Mouse (Mus musculus): ENCODE data around the gene B4galnt3. TPM values are rescaled to one million over a fixed set of nuclear protein-coding genes. Genes with fewer than 3 reads are reported as not detected.
A peak's percentile ranks its signal among the peaks of the same experiment; 100 is the strongest.

B4galnt3 gene
- polyA plus RNA-seq, 1 experiment from 2014 or later, result 1.3 TPM

DNA sequence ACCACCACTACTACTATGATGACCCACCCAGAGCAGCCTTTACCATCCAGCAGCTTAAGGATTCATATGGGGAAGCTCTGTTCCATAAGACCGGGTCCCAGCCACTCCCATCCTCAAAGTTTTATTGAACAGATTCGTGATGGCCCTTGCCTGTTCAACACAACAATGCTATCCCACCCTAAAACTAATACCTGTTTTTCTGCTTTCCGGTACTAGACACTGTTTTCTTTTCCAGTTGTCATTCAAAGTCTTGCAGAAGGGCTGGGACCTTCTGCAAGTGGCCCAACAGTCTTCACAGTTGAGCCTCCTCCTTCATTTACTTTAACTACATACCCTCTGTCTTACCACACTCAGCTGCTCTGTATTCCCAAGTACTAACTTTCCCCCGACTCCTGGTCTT, 4.9 kb downstream of the B4galnt3 start:
- DNase-seq (ENCODE audit: low spot score) (no peak), ATAC-seq (ENCODE audit: low read depth) (no peak)
- Histone ChIP-seq H3K36me3 (ENCODE audit: control insufficient read depth, insufficient read depth, low read length) (no peaks in the 10 kb centered on the region), H3K9ac (ENCODE audit: low read depth, low read length) (no peak overlapping the region), H3K27ac (replicated peaks; ENCODE audit: low read depth, low read length) (no peak overlapping the region), H3K27me3 (replicated peaks; ENCODE audit: control insufficient read depth, insufficient read depth, low read length) (peaks cover 9% of the 10 kb centered on the region; the same call in 1 of the 2 replicates), H3K4me3 (ENCODE audit: low read depth, low read length) (no peak overlapping the region), H3K4me1 (ENCODE audit: control insufficient read depth, insufficient read depth, low read length) (no peaks in the 10 kb centered on the region), H3K4me2 (ENCODE audit: low read depth, low read length) (no peak overlapping the region), H3K9me3 (ENCODE audit: control insufficient read depth, low read length) (no peaks in the 10 kb centered on the region)
- 82% methylated on average over 4 of the region's 4 CpGs for WGBS

DNA sequence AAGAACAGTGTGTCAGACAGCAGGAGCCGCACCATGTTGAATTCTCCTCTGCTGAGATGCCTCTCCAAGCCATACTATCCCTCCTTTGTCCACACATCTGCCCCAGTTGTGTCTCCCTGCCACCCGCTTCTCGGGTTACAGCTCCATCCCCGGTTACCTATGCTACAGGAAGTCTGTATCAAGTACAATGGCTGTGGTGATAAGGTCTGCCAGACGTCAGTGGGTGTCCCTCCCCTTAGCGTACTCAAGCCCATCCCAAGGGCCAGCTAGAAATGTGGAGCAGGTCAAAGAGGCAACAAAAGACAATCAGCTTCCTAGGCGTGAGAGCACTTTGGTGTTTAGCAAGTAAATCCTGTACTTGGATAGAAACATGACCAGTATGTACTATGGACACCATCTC, 5.8 kb downstream of the B4galnt3 start:
- H3K27ac ChIP-seq (replicated peaks; ENCODE audit: low read depth, low read length), result no peak overlapping the region

DNA sequence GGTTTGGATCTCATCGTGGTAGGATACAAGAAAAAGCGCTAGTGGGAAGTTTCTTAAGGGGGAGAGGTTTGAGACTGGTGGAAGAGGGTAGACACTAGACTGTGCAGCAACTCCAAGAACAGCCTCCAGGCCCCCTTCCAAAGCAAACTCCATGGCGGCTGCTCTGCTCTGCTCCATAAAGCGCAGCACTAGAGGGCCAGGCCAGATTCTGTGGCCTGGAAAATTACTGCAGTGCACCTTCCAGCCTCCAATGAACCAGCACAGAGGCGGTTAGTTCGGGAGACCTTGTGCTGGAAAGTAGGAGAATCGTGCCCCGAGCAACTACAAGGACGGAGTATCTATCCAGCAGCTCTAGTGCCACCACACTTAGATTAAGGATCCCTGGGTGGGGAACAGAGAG, 7.1 kb downstream of the B4galnt3 start:
- no peak for ATAC-seq (ENCODE audit: low read depth)
- H3K9me3 ChIP-seq (ENCODE audit: control insufficient read depth, low read length), result no peaks in the 10 kb centered on the region
- H3K36me3 ChIP-seq (ENCODE audit: control insufficient read depth, insufficient read depth, low read length), result no peaks in the 10 kb centered on the region
- no peaks in the 10 kb centered on the region for H3K27me3 ChIP-seq (replicated peaks; ENCODE audit: control insufficient read depth, insufficient read depth, low read length)
- no peak overlapping the region for H3K4me2 ChIP-seq (ENCODE audit: low read depth, low read length)
- H3K4me1 ChIP-seq (ENCODE audit: control insufficient read depth, insufficient read depth, low read length), result no peaks in the 10 kb centered on the region
- 80% methylated on average over 9 of the region's 9 CpGs for WGBS
- no peak for DNase-seq (ENCODE audit: low spot score)
- no peak overlapping the region for H3K4me3 ChIP-seq (ENCODE audit: low read depth, low read length)
- H3K9ac ChIP-seq (ENCODE audit: low read depth, low read length), result no peak overlapping the region
- no peak overlapping the region for H3K27ac ChIP-seq (replicated peaks; ENCODE audit: low read depth, low read length)

More for the DNA sequence above, 5.8 kb downstream of the B4galnt3 start:
- no peak for DNase-seq (ENCODE audit: low spot score)
- no peaks in the 10 kb centered on the region for H3K9me3 ChIP-seq (ENCODE audit: control insufficient read depth, low read length)
- no peak for ATAC-seq (ENCODE audit: low read depth)
- no peak overlapping the region for H3K4me2 ChIP-seq (ENCODE audit: low read depth, low read length)
- no peak overlapping the region for H3K9ac ChIP-seq (ENCODE audit: low read depth, low read length)
- no peaks in the 10 kb centered on the region for H3K4me1 ChIP-seq (ENCODE audit: control insufficient read depth, insufficient read depth, low read length)
- no peaks in the 10 kb centered on the region for H3K36me3 ChIP-seq (ENCODE audit: control insufficient read depth, insufficient read depth, low read length)
- H3K27me3 ChIP-seq (replicated peaks; ENCODE audit: control insufficient read depth, insufficient read depth, low read length), result peaks cover 9% of the 10 kb centered on the region; the same call in 1 of the 2 replicates
- 24% methylated on average over 7 of the region's 7 CpGs for WGBS
- no peak overlapping the region for H3K4me3 ChIP-seq (ENCODE audit: low read depth, low read length)

DNA sequence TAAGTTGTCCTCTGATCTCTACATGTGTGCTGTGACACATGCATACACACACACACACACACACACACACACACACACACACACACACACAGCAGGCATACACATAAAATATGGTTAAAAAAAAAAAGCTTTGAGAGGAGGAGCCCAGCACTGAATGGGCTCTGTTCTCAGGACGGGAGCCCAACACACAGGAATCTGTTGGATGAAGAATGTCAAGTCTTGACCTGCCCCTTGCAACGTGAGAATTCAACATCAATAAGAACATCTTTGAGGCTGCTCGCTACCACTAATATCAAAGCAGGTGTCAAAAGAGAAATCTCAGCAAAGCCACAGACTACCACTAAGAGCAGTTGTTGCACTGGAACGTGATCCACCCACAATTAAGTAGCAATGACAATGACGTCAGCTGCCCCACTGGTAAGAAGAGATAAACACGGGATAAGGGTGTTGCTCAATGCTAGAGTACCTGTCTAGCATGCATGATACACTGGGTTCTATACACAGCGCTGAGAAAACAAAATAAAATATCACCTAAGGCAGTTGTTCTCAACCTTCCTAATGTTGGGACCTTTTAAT, 17.4 kb downstream of the B4galnt3 start:
- no peaks in the 10 kb centered on the region for H3K36me3 ChIP-seq (ENCODE audit: control insufficient read depth, insufficient read depth, low read length)
- H3K9me3 ChIP-seq (ENCODE audit: control insufficient read depth, low read length), result no peaks in the 10 kb centered on the region
- H3K27ac ChIP-seq (replicated peaks; ENCODE audit: low read depth, low read length), result no peak overlapping the region
- no peak overlapping the region for H3K4me3 ChIP-seq (ENCODE audit: low read depth, low read length)
- ATAC-seq (ENCODE audit: low read depth) (peak; percentile 70), DNase-seq (ENCODE audit: low spot score) (peak; percentile 68)
- H3K27me3 ChIP-seq (replicated peaks; ENCODE audit: control insufficient read depth, insufficient read depth, low read length), result no peaks in the 10 kb centered on the region
- WGBS, result 64% methylated on average over 7 of the region's 7 CpGs
- no peaks in the 10 kb centered on the region for H3K4me1 ChIP-seq (ENCODE audit: control insufficient read depth, insufficient read depth, low read length)
- no peak overlapping the region for H3K9ac ChIP-seq (ENCODE audit: low read depth, low read length)
- H3K4me2 ChIP-seq (ENCODE audit: low read depth, low read length), result no peak overlapping the region

DNA sequence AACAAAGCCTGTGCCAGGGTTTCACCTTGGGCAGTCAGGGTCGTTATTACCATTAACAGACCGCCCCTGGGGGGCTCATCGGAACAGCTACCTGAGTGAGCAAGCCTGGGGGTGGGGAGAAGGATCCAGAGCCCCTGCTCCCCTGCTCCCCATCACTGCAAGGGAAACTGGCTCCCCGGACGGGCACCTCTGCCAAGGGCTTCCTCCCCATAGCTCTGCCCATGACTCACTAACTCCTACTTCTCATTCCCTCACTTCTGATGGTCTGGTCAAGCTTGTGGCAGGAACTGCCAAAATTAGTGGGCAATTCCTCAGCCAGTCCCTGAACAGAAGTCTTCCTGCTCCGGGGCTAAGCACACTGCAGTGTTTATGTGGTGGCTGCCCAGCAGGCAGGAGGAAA, 19.1 kb downstream of the B4galnt3 start:
- Histone ChIP-seq H3K4me1 (ENCODE audit: control insufficient read depth, insufficient read depth, low read length) (no peaks in the 10 kb centered on the region), H3K27me3 (replicated peaks; ENCODE audit: control insufficient read depth, insufficient read depth, low read length) (no peaks in the 10 kb centered on the region), H3K27ac (replicated peaks; ENCODE audit: low read depth, low read length) (no peak overlapping the region; the same call in 1 of the 2 replicates), H3K9ac (ENCODE audit: low read depth, low read length) (no peak overlapping the region), H3K4me2 (ENCODE audit: low read depth, low read length) (peak overlapping the region; percentile 11; the same call in 1 of the 2 replicates), H3K4me3 (ENCODE audit: low read depth, low read length) (no peak overlapping the region), H3K36me3 (ENCODE audit: control insufficient read depth, insufficient read depth, low read length) (no peaks in the 10 kb centered on the region), H3K9me3 (ENCODE audit: control insufficient read depth, low read length) (no peaks in the 10 kb centered on the region)
- 56% methylated on average over 6 of the region's 6 CpGs for WGBS
- ATAC-seq (ENCODE audit: low read depth) (peak; percentile 28; the same call in 1 of the 2 replicates), DNase-seq (ENCODE audit: low spot score) (no peak)

DNA sequence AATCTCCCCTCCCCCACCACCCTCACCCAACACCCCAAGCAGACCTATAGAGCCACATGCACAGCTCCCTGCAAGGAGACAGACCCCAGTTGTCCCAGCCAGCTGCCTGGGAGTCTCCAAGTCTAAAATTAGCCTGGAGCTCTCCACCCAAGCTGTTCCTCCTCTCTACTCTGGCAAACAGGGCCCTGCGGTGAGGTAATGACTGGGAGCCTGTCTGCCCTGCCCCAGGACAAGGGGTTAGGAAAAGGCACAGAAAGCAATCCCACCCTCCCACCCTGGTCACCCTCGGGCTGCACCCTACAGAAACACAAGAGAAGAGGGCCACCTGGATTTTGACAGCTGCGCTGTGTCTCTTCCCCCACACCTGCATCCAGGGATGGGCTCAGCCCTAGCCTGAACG, 19.5 kb downstream of the B4galnt3 start:
- H3K4me2 ChIP-seq (ENCODE audit: low read depth, low read length), result peak overlapping the region; percentile 11; the same call in 1 of the 2 replicates
- no peaks in the 10 kb centered on the region for H3K9me3 ChIP-seq (ENCODE audit: control insufficient read depth, low read length)
- H3K27me3 ChIP-seq (replicated peaks; ENCODE audit: control insufficient read depth, insufficient read depth, low read length), result no peaks in the 10 kb centered on the region
- H3K4me3 ChIP-seq (ENCODE audit: low read depth, low read length), result no peak overlapping the region
- no peak overlapping the region for H3K9ac ChIP-seq (ENCODE audit: low read depth, low read length)
- peak; percentile 65 for ATAC-seq (ENCODE audit: low read depth)
- WGBS, result 37% methylated on average over 3 of the region's 4 CpGs
- H3K27ac ChIP-seq (replicated peaks; ENCODE audit: low read depth, low read length), result no peak overlapping the region; the same call in 1 of the 2 replicates
- H3K4me1 ChIP-seq (ENCODE audit: control insufficient read depth, insufficient read depth, low read length), result no peaks in the 10 kb centered on the region
- no peaks in the 10 kb centered on the region for H3K36me3 ChIP-seq (ENCODE audit: control insufficient read depth, insufficient read depth, low read length)
- peak; percentile 61 for DNase-seq (ENCODE audit: low spot score)

DNA sequence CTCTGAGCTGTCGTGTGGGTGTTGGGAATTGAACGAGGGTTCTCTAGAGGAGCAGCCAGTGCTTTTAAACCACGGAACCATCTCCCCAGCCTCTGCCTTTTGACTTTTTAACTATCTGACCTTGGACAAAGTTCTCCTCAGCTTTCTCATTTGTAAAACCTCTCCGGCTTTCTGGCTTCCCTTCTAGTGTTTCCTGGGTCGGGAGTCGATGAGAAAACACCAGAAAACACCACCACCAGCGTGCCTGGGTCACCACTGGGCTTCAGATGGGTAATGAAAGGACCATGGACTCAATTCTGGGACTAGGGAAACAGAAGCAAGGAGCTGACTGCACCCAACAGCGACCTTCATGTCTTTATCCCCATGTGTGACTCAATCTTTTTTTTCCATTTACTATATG, 20.2 kb downstream of the B4galnt3 start:
- DNase-seq (ENCODE audit: low spot score), result no peak
- no peak for ATAC-seq (ENCODE audit: low read depth)
- Histone ChIP-seq H3K27ac (replicated peaks; ENCODE audit: low read depth, low read length) (no peak overlapping the region), H3K9ac (ENCODE audit: low read depth, low read length) (no peak overlapping the region), H3K4me1 (ENCODE audit: control insufficient read depth, insufficient read depth, low read length) (no peaks in the 10 kb centered on the region), H3K4me2 (ENCODE audit: low read depth, low read length) (no peak overlapping the region), H3K4me3 (ENCODE audit: low read depth, low read length) (no peak overlapping the region), H3K36me3 (ENCODE audit: control insufficient read depth, insufficient read depth, low read length) (no peaks in the 10 kb centered on the region), H3K27me3 (replicated peaks; ENCODE audit: control insufficient read depth, insufficient read depth, low read length) (no peaks in the 10 kb centered on the region), H3K9me3 (ENCODE audit: control insufficient read depth, low read length) (no peaks in the 10 kb centered on the region)
- WGBS, result 76% methylated on average over 8 of the region's 8 CpGs

DNA sequence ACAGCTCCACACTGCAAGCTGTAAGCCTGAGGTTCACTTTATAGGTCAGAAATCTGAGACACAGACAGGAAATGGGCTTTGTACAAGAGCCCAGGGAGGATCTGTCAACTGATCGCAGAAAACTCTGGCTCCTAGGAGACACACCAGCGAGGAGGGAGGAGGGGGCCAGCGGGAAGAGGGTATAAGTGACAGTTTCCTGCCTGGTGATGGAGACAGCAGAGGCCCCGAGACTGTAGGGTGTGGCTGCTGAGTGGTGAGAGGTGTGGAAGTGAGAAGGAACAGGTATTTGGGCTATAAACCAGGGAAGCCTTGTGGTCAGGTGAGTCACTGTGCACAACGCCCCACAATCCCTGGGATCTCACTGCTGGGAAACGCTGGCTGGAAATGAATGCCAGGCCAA, 30.2 kb downstream of the B4galnt3 start:
- H3K4me2 ChIP-seq (ENCODE audit: low read depth, low read length), result no peak overlapping the region
- DNase-seq (ENCODE audit: low spot score), result no peak
- 25% methylated on average over 6 of the region's 6 CpGs for WGBS
- H3K4me3 ChIP-seq (ENCODE audit: low read depth, low read length), result no peak overlapping the region
- H3K27me3 ChIP-seq (replicated peaks; ENCODE audit: control insufficient read depth, insufficient read depth, low read length), result no peaks in the 10 kb centered on the region
- H3K9me3 ChIP-seq (ENCODE audit: control insufficient read depth, low read length), result no peaks in the 10 kb centered on the region
- no peaks in the 10 kb centered on the region for H3K36me3 ChIP-seq (ENCODE audit: control insufficient read depth, insufficient read depth, low read length)
- no peak overlapping the region for H3K27ac ChIP-seq (replicated peaks; ENCODE audit: low read depth, low read length)
- no peak for ATAC-seq (ENCODE audit: low read depth)
- H3K4me1 ChIP-seq (ENCODE audit: control insufficient read depth, insufficient read depth, low read length), result 0 out of 2 replicates have a peak, but pooled peaks cover 3% of the 10 kb centered on the region
- H3K9ac ChIP-seq (ENCODE audit: low read depth, low read length), result no peak overlapping the region

DNA sequence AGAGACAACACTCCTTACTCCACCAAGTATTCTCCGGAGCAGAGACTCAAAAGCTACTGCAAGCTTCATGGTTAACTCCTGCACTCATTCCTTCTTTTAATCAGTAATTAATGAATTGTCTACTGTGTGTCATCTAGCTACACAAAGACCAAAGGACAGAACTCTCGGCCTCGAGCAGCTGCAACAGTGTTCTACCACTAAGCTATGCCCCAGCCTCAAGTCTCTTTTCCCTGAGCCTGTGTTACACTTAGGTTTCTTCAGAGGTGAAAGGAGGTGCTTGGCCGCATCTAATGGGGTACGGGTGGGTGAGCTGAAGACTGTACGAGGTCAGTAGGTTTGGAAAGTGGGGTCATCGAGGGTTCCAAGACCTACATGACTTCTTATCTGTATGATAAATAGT, 30.8 kb downstream of the B4galnt3 start:
- ATAC-seq (ENCODE audit: low read depth), result no peak
- no peaks in the 10 kb centered on the region for H3K36me3 ChIP-seq (ENCODE audit: control insufficient read depth, insufficient read depth, low read length)
- DNase-seq (ENCODE audit: low spot score), result no peak
- H3K9me3 ChIP-seq (ENCODE audit: control insufficient read depth, low read length), result no peaks in the 10 kb centered on the region
- 72% methylated on average over 7 of the region's 7 CpGs for WGBS
- H3K27ac ChIP-seq (replicated peaks; ENCODE audit: low read depth, low read length), result no peak overlapping the region
- no peak overlapping the region for H3K9ac ChIP-seq (ENCODE audit: low read depth, low read length)
- H3K4me3 ChIP-seq (ENCODE audit: low read depth, low read length), result no peak overlapping the region
- 0 out of 2 replicates have a peak, but pooled peaks cover 3% of the 10 kb centered on the region for H3K4me1 ChIP-seq (ENCODE audit: control insufficient read depth, insufficient read depth, low read length)
- no peak overlapping the region for H3K4me2 ChIP-seq (ENCODE audit: low read depth, low read length)
- no peaks in the 10 kb centered on the region for H3K27me3 ChIP-seq (replicated peaks; ENCODE audit: control insufficient read depth, insufficient read depth, low read length)
